Mouse (Mus musculus) CH12.LX (cell line): ENCODE results near the gene Stk10.

Experiments
- CHD2 ChIP-seq: IDR thresholded peaks from 2 replicates; pipeline ENCODE4 v1.6.1; 2011; ENCODE audit warnings: low read length, improper control_type of control experiment
- CTCF ChIP-seq, 2 experiments: IDR thresholded peaks in 1 of 2; conservative IDR thresholded peaks in 1 of 2; 2 replicates each; pipeline ENCODE4 v1.5.1; 2011 to 2012; ENCODE audit warnings: low read depth in 2 of 2, low read length in 2 of 2, improper control_type of control experiment in 1 of 2, inconsistent platforms in 1 of 2, mild to moderate bottlenecking in 1 of 2, moderate library complexity in 1 of 2
- KAT2A ChIP-seq: IDR thresholded peaks from 2 replicates; pipeline ENCODE4 v1.6.1; 2012; ENCODE audit warnings: low read length, improper control_type of control experiment, inconsistent platforms; ENCODE audit not compliant: insufficient replicate concordance
- POLR2A ChIP-seq: IDR thresholded peaks from 2 replicates; pipeline ENCODE4 v1.6.1; 2011; ENCODE audit warnings: low read depth, mild to moderate bottlenecking, improper control_type of control experiment, low read length

DNA sequence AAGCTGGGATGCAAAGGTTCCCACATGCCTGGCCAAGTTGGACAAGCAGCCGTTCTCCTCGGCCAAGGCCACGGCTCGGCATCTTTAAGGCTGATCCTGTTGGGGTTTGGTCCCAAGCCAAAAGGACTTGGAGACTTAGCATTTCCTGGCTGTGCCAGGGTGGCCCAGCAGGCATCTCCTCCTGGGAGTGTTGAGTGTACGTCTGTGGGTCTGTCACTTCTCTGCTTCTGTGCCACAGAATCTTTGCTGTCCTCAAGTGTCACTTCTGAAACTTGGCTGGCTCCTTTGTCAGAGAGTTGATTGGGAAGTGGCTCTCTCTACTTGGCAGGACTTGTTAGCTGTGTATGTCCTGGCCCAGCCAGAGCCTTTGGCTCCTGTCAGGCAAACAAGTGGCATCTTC lies 13.4 kb downstream of the Stk10 start:
- TF ChIP-seq POLR2A (no peak), CHD2 (no peak), CTCF (conservative IDR thresholded peaks at IDR 0.05 in 1 of 2, IDR thresholded peaks at IDR 0.05 in 1 of 2; ENCODE audit: low read depth in 2 of 2, low read length in 2 of 2) (no peak), KAT2A (no peak)
